Mouse (Mus musculus) cerebellum, adult 11 months (tissue): Measurements from ENCODE around the gene Sgk1.

Experiments
- DNase-seq: peaks from one replicate; pipeline ENCODE4 v3.0.0; 2022

The Sgk1 gene

GRCm38 (mm10) chr10:21918016-21918749, 36.2 kb downstream of the Sgk1 start:
- DNase-seq: no peak

- DNase-seq: no peak
Measured at GRCm38 (mm10) chr10:21918750-21919145, 36.8 kb downstream of the Sgk1 start.

GRCm38 (mm10) chr10:21920611-21921010, 38.6 kb downstream of the Sgk1 start:
- DNase-seq: no peak

- DNase-seq: no peak
Measured at GRCm38 (mm10) chr10:21922716-21923350, 40.8 kb downstream of the Sgk1 start.

- no peak for DNase-seq
Measured at GRCm38 (mm10) chr10:21923495-21923952, 41.5 kb downstream of the Sgk1 start.

DNA sequence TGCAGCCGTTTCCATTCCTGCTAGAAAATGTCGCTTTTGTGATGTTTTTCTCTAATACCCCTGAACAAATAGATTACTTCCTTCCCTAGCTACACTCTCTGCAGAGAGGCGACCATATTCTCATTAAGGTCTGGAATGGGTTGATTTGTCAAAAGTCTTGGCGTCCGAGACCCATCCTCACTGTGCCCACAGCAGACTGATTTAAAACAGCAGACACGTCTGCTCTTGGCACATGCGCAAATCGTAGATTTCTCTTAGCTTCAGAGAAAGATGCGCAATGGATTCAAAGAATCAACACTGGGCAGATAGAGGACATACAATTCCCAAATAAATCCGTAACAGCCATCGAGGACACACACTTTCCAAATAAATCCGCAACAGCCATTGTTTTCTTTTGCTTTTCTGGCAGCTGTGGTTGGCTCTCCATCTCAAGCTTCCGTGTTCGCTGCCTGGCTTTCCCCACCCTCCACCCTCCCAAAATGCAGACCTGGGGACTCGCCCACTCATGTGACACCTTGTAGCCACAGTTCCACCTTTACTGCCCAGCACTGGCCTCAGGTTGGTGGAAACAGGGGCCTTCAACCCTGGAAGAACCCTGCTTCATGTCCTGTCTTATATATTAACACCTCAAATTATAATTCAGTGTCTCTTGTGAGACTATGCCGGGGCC, 42.2 kb downstream of the Sgk1 start:
- DNase-seq: no peak

DNA sequence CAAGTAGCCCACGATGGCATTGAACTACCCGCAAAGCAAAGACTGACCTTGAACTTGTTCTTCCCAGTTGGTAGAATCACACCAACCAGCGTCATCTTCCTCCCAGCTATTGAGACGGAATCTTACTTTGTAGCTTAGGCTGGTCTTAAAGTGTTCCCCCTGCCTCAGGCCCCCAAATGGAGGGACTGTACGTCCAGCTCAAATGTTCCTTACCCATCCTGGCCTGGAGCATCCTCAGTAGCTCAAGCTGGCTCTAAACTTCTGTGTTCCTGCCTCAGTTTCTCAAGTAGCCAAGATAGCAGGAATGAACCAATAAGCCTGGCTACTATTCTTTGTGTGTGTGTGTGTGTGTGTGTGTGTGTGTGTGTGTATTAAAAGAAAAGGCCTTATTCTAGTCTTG, 45.0 kb downstream of the Sgk1 start:
- DNase-seq: no peak

- no peak for DNase-seq
Measured at GRCm38 (mm10) chr10:21930781-21931380, 48.9 kb downstream of the Sgk1 start.

DNA sequence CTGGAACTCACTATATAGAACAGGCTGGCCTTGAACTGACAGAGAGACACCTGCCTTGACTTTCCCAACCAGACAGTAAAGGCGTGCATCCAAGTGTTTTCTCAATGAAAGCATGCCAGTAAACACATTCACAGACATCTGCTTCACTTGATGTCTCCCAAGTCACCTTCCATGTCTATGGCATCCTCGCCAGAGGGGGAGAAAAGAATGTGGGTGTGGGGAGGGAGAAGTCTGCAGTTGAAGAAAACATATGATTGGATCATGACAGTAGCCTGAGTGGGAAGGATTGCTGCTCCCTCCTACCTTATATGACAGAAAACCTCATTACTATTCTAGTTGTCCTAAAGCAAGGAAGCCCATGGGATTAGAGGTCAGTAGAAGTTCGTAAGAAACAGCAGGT, 50.8 kb downstream of the Sgk1 start:
- DNase-seq: no peak

DNA sequence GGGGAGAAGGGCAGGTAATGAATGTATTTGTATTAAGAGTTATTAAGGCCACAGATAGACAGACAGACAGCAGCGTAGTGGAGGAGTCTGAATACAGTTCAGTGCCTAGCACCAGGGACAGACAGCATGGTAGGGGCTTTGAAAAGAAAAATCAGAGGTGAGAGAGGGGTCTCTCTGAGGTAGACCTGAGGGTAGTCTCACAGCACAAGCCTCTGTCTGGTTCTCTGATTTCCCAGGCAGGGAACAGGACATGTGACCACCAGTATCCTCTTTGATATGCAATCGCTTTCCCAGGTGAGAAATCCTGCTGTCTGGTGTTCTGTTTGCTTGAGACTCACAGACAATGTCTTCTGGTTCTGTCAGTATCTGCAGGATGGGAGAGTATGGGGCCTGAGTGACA, 52.8 kb downstream of the Sgk1 start:
- no peak for DNase-seq

- DNase-seq: peak; percentile 37
Measured at GRCm38 (mm10) chr10:21936513-21937221, 54.7 kb downstream of the Sgk1 start.

GRCm38 (mm10) chr10:21937222-21937605, 55.2 kb downstream of the Sgk1 start:
- no peak for DNase-seq

- no peak for DNase-seq
Measured at GRCm38 (mm10) chr10:21938166-21938565, 56.2 kb downstream of the Sgk1 start.

DNA sequence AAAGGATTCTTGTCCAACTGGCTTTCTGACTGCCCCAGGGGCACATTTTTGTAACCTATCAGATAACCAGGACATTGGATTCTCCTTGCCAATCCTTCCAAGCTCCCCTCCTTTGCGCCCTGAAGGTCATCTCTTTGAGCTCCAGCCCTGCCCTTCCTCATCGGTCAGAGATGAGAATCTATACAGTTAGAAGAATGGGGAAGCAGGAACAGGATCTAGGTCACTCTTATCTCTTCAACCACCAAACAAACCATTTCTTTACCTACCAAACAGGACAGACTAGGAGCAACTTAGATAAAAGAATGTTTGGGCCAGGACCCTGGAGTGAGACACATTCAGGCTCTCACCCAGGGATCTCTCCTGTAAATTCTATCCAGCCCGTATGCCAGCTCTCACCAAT, 59.3 kb downstream of the Sgk1 start:
- no peak for DNase-seq

- no peak for DNase-seq
Measured at GRCm38 (mm10) chr10:21943145-21943700, 61.2 kb downstream of the Sgk1 start.

GRCm38 (mm10) chr10:21945195-21945594, 63.2 kb downstream of the Sgk1 start:
- DNase-seq: no peak

GRCm38 (mm10) chr10:21946751-21947351, 64.9 kb downstream of the Sgk1 start:
- no peak for DNase-seq

DNA sequence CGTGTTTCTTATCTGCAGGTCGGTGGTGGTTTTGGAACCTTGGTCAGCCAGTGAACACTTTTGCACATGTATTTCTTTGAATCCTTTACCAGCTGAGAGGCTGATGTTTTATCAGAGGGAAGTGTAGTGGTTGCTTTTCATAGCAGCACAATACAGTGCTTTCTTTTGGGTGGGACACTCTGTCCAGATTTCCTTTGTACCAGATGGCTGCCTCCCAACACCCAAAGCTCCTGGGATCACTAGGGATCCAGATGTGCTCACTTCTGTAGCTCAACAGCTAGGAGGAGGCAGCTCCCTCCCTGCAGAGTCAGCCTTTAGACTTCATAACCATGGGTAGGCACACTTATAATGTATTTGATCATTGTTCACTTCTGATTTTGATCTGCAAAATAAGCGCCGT, 70.5 kb downstream of the Sgk1 start:
- no peak for DNase-seq

DNA sequence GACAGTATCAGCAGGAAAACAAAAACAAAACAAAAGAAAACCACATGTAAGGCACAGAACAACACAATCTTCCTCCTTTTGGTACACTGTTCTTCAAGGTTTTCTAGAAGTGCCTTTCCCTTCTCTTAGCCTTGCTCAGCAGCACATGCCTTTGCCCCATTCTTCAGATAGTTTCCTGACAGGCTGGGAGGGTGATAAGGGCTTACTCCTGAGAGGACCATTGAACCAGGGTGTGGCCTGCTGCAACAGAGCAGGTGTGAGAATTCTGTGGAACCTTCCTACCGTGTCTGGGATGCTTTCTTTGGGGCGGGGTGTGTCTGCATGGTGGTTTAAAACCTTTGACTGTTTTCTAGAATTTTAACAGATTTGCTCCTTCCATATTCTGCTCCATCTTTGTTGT, 79.1 kb downstream of the Sgk1 start:
- DNase-seq: no peak

DNA sequence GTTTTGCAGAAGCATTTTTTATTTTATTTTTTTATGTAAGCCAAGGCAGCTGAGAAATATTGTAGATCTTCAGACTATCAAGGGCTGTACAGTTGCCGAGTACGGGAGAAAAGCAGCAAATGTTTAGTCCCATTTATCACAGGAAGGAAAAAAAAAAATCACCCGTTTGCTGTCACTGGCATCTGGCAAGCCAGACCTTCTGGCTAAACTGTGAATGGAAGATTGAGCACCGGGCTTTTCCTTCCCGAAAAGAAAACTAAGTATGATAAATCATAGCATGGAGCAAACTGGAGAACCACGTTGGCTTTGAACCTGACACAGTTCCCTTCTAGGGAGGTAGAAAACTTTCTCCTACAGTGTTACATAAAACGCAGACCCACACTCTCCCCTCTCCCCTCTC, 81.0 kb downstream of the Sgk1 start:
- no peak for DNase-seq

- no peak for DNase-seq
Measured at GRCm38 (mm10) chr10:21973676-21974075, 91.7 kb downstream of the Sgk1 start.

DNA sequence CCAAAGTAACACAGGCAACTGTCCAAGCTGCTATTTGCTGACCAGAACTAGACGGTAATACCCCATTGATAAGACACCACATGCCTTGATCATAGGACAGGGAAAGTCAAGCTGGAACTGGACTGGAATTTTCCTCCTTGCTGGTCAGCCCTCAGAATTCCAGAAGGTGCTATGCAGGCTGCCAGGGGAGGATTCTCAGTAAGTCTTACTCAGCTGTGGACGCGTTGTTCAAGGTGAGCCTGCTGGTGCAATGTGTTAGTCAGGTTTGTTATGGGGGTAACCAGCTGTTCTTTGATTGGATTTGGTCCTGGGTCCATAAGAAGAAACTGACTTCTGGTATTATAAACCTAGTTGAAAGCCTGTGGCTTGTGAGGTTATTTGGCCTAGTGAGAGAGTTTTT, 92.8 kb downstream of the Sgk1 start:
- DNase-seq: no peak
